Mouse (Mus musculus): Measurements from ENCODE around the gene Adgrv1. TPM values are rescaled to one million over a fixed set of nuclear protein-coding genes. Genes with fewer than 3 reads are reported as not detected.
"Not testable (repeated sequence)": the region's sequence is repeated elsewhere in the genome, so short reads cannot be mapped to it uniquely, and the experiment has no call there.

Gene Adgrv1
- polyA plus RNA-seq, 1 experiment from 2014 or later = 2.8 TPM

DNA sequence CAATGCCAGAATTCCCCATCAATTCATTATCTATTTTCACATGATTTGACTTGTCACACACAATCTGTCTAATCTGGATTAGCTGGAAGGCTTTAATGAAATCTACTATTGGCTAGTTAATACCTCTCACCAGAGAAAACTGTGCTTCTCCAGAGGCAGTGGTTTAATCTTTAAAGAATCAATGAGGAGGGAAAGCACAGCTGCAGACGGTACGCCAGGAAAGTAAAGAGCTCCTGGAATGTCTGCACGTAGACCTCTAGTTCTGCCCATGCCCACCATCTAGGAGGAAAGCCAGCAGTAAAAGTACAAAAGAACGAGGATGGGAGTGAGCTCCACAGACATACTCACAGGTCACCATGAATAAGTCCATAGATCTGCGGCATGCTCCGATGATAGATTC is 362.6 kb downstream of the Adgrv1 start:
- Histone ChIP-seq H3K27ac (no peak overlapping the region), H3K36me3 (no peaks in the 10 kb centered on the region), H3K9ac (no peak overlapping the region), H3K9me3 (no peaks in the 10 kb centered on the region), H3K4me3 (no peak overlapping the region), H3K4me1 (no peaks in the 10 kb centered on the region), H3K27me3 (no peaks in the 10 kb centered on the region), H3K4me2 (no peak overlapping the region)
- 83% methylated on average over 6 of the region's 6 CpGs for WGBS
- no peak for ATAC-seq (ENCODE audit: insufficient number of reproducible peaks, insufficient read depth, low FRiP score, low TSS enrichment, low read depth)

DNA sequence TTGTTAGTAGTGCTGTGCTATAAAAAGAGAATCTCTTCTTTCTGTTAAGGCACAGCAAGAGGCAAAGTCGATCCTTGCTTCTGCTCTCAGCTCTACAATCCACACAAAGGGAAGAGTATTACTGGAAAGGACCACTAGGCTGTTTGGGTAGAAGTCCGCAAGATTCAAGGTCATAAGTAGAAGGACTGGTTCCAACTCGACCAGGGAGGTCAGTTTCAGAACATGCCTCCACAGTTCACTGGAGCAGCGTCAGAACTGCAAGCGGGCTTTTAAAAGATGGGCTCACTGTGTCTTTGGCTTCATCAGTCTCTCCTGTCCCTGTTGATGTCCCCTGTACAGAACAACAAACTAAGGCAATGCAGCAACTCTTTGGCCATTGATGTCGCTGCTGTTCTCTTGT is 363.9 kb downstream of the Adgrv1 start:
- no peak for ATAC-seq (ENCODE audit: insufficient number of reproducible peaks, insufficient read depth, low FRiP score, low TSS enrichment, low read depth)
- WGBS = 83% methylated on average over 6 of the region's 6 CpGs
- Histone ChIP-seq H3K9ac (no peak overlapping the region), H3K36me3 (no peaks in the 10 kb centered on the region), H3K9me3 (no peaks in the 10 kb centered on the region), H3K27ac (no peak overlapping the region), H3K4me3 (no peak overlapping the region), H3K4me2 (no peak overlapping the region), H3K27me3 (no peaks in the 10 kb centered on the region), H3K4me1 (no peaks in the 10 kb centered on the region)

DNA sequence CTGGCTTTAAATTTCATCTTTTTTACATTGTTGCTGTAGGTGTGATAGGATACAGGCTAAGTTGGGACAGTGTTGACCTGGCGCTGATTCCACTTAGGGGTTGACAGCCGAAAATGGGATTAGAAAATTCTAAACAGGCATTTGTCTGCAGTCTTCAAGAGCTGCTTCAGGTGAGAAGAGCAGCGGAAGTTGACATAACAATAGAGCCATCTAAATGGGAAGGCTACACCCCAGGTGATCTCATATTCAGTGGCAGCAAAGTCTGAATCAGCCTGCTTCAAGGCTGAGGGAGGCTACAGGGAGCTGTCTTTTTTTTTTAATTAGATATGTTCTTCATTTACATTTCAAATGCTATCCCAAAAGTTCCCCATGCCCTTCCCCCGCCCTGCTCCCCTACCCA is 365.5 kb downstream of the Adgrv1 start:
- 71% methylated on average over 4 of the region's 4 CpGs for WGBS
- not testable (repeated sequence) for H3K4me2 ChIP-seq; H3K27ac ChIP-seq; H3K36me3 ChIP-seq; H3K4me3 ChIP-seq; H3K27me3 ChIP-seq; H3K9me3 ChIP-seq; H3K9ac ChIP-seq; H3K4me1 ChIP-seq; ATAC-seq (ENCODE audit: insufficient number of reproducible peaks, insufficient read depth, low FRiP score, low TSS enrichment, low read depth)

DNA sequence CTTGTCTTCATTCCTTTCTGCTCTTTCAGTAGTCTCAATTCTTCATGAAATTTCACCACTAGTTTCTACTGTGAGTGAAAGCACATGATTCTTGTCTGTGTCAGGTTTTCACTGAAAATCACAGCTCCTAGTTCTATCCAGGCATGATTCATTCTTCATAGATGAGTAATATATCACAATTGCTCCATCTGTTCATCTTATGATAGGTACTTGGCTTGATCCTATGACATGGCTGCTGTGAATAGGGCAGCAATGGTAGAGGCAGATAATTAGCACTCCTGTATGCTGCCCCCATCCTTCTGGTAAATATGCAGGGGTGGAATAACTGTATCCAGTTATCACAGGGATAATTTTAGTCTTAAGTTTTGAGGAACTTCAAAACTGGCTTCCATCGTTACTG is 368.5 kb downstream of the Adgrv1 start:
- Histone ChIP-seq H3K9me3 (no peaks in the 10 kb centered on the region), H3K4me2 (no peak overlapping the region), H3K36me3 (no peaks in the 10 kb centered on the region), H3K9ac (no peak overlapping the region), H3K27me3 (no peaks in the 10 kb centered on the region), H3K4me3 (no peak overlapping the region), H3K27ac (no peak overlapping the region), H3K4me1 (no peaks in the 10 kb centered on the region)
- WGBS = 81% methylated on average over 1 of the region's 1 CpGs
- ATAC-seq (ENCODE audit: insufficient number of reproducible peaks, insufficient read depth, low FRiP score, low TSS enrichment, low read depth) = no peak

DNA sequence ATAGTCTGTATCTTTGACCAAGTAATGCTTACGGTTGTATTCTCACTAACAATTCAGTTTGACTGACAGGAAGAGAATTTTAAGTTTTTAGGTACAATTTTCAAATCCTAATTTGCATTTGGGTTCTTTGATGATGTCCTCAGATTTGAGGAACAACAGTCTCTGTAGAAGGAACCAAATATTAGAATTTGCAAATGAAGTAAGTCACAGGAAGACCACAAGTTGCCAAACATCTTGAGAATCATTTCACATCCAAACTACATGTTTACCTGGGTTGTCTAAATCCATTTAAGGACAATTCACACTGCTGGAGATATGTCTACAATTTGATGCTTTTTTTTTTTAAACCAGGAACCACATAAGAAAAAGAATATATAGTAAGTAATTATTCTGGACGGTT is 391.8 kb downstream of the Adgrv1 start:
- no peaks in the 10 kb centered on the region for H3K4me1 ChIP-seq
- no peaks in the 10 kb centered on the region for H3K9me3 ChIP-seq
- no peak overlapping the region for H3K4me3 ChIP-seq
- no peaks in the 10 kb centered on the region for H3K27me3 ChIP-seq
- no peak overlapping the region for H3K27ac ChIP-seq
- H3K9ac ChIP-seq = no peak overlapping the region
- H3K36me3 ChIP-seq = no peaks in the 10 kb centered on the region
- no peak overlapping the region for H3K4me2 ChIP-seq
- no peak for ATAC-seq (ENCODE audit: insufficient number of reproducible peaks, insufficient read depth, low FRiP score, low TSS enrichment, low read depth)
- WGBS = 88% methylated on average over 2 of the region's 2 CpGs

DNA sequence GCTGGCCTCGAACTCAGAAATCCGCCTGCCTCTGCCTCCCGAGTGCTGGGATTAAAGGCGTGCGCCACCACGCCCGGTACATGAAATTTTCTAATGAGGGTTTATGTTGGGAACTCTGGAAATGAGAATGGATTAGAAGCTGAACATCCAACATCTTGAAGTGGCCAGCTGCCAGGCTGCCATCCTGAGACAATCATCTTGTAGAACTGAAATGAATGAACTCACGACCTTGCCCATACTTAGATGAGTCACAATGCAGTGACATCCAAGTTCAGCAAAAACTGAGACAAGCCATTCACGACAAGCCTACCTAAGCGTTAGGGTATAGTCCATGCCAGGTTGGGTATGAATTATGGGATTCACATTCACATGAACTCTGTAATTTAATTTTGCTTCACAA is 393.1 kb downstream of the Adgrv1 start:
- H3K4me2 ChIP-seq = no peak overlapping the region
- H3K27me3 ChIP-seq = no peaks in the 10 kb centered on the region
- WGBS = 93% methylated on average over 10 of the region's 10 CpGs
- no peaks in the 10 kb centered on the region for H3K36me3 ChIP-seq
- H3K4me1 ChIP-seq = no peaks in the 10 kb centered on the region
- no peak for ATAC-seq (ENCODE audit: insufficient number of reproducible peaks, insufficient read depth, low FRiP score, low TSS enrichment, low read depth)
- H3K9ac ChIP-seq = no peak overlapping the region
- no peak overlapping the region for H3K4me3 ChIP-seq
- no peaks in the 10 kb centered on the region for H3K9me3 ChIP-seq
- H3K27ac ChIP-seq = no peak overlapping the region

DNA sequence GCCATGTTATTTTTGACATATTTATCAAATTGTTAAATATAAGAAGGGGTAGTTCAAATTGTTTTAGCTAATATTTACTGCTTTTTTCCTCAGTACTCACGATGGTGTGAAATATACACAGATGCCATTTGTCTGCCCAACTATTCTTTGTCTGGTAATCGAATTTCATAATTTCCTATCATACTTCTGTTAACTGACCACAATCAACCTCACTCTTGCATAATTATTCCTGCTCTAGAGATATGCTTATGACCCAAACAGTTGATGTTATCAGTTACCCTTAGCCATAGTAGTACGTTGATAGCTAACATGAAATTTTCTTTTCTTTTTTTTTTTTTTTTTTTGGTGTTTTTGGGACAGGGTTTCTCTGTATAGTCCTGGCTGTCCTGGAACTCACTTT is 393.5 kb downstream of the Adgrv1 start:
- 86% methylated on average over 3 of the region's 3 CpGs for WGBS
- no peak overlapping the region for H3K9ac ChIP-seq
- H3K36me3 ChIP-seq = no peaks in the 10 kb centered on the region
- H3K27me3 ChIP-seq = no peaks in the 10 kb centered on the region
- H3K4me3 ChIP-seq = no peak overlapping the region
- ATAC-seq (ENCODE audit: insufficient number of reproducible peaks, insufficient read depth, low FRiP score, low TSS enrichment, low read depth) = no peak
- H3K4me2 ChIP-seq = no peak overlapping the region
- no peak overlapping the region for H3K27ac ChIP-seq
- no peaks in the 10 kb centered on the region for H3K4me1 ChIP-seq
- no peaks in the 10 kb centered on the region for H3K9me3 ChIP-seq

DNA sequence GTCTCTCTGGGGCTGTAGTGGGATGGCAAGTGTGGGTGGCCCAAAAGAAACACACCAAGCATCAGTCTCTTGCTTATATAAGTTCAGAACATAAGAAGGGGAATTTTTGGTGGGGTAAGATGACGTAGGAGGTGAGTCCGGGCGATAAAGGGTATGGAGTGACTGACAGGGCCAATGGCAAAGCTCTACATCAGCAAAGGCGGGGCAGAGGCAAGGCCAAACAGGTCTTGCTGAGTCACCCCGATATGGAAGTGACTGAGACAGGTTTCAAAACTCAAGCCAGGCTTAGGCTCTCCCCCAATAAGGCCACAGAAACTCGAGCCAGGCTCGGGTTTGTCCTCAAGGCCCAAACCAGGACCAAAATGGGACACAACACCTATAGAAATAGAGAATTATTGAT is 394.1 kb downstream of the Adgrv1 start:
- Histone ChIP-seq H3K27ac (no peak overlapping the region), H3K4me3 (no peak overlapping the region), H3K9ac (no peak overlapping the region), H3K9me3 (no peaks in the 10 kb centered on the region), H3K36me3 (no peaks in the 10 kb centered on the region), H3K4me1 (no peaks in the 10 kb centered on the region), H3K4me2 (no peak overlapping the region), H3K27me3 (no peaks in the 10 kb centered on the region)
- ATAC-seq (ENCODE audit: insufficient number of reproducible peaks, insufficient read depth, low FRiP score, low TSS enrichment, low read depth) = no peak
- 85% methylated on average over 7 of the region's 7 CpGs for WGBS

DNA sequence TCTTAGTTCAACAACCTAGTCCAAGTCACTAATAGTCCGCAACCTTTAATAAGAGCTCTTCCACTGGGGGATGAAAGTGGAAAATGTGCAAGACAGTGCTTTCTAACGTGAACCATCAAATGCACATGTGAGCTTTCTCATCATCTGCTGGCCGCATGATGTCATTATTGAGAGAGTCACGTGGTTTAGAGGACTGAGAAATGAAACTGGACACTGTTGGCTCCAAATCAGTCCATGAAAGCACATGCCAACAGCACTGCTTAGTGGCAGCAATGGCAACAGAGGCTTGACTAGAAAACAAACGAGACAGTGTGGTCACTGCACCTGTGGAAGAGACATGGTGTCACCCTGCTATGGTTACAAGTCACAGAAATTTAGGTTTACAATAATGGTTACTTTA is 395.0 kb downstream of the Adgrv1 start:
- 77% methylated on average over 5 of the region's 5 CpGs for WGBS
- Histone ChIP-seq H3K9ac (no peak overlapping the region), H3K4me1 (no peaks in the 10 kb centered on the region), H3K36me3 (no peaks in the 10 kb centered on the region), H3K4me3 (no peak overlapping the region), H3K27me3 (no peaks in the 10 kb centered on the region), H3K9me3 (no peaks in the 10 kb centered on the region), H3K27ac (no peak overlapping the region), H3K4me2 (no peak overlapping the region)
- ATAC-seq (ENCODE audit: insufficient number of reproducible peaks, insufficient read depth, low FRiP score, low TSS enrichment, low read depth) = no peak

DNA sequence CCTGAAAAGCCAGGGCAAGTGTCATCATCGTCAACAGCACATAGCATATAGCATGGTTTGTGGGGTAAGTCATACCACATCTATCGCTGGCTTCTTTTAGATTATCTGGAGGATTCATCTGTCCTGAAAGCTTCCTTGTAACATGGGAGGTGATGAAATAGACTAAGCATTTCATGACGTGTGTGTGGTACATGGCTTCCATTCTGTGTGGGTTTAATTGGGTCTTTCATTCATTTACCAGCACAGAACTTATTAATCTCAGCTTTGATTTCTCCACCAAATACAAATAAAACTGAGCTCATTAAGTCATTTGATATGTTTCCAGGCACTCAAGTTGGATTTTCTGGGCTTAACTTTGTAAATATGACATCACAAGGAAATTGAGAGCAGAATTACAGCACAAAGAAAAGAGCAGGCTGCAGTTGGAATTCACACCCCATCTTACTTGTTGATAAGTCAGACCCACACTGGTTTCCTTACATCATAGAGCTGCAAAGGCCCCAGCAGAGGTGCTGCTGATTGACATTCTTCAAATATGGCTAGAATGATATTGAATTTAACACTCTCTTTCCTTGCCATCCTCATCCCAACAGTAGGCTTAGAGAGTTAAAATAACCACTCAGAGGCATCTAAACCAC is 396.1 kb downstream of the Adgrv1 start:
- Histone ChIP-seq H3K4me2 (no peak overlapping the region), H3K27me3 (no peaks in the 10 kb centered on the region), H3K27ac (no peak overlapping the region), H3K9me3 (no peaks in the 10 kb centered on the region), H3K36me3 (no peaks in the 10 kb centered on the region), H3K9ac (no peak overlapping the region), H3K4me1 (no peaks in the 10 kb centered on the region), H3K4me3 (no peak overlapping the region)
- WGBS = 60% methylated on average over 3 of the region's 3 CpGs
- no peak for ATAC-seq (ENCODE audit: insufficient number of reproducible peaks, insufficient read depth, low FRiP score, low TSS enrichment, low read depth)

DNA sequence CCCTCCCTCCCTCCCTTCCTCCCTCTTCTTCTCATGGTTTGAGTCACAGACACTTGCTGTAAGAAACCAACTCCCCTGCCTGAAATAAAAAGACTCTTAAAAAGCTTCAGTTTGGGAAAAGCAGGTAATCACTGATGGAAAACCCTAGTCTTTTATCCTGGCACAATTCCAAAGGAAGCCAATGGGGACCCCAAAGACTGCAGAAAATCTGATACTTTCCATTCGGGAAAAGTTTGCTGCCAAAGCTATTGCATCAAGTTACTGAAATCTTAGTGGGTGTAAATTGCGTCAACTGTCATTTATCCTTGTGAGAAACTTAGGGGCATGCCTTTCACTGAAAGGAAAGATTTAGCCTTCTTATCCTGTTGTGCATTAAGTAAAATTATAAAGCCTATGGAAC is 398.9 kb downstream of the Adgrv1 start:
- 35% methylated on average over 2 of the region's 2 CpGs for WGBS
- no peak for ATAC-seq (ENCODE audit: insufficient number of reproducible peaks, insufficient read depth, low FRiP score, low TSS enrichment, low read depth)
- no peak overlapping the region for H3K4me3 ChIP-seq
- H3K9ac ChIP-seq = no peak overlapping the region
- H3K27ac ChIP-seq = no peak overlapping the region
- no peaks in the 10 kb centered on the region for H3K9me3 ChIP-seq
- no peaks in the 10 kb centered on the region for H3K4me1 ChIP-seq
- no peak overlapping the region for H3K4me2 ChIP-seq
- H3K27me3 ChIP-seq = no peaks in the 10 kb centered on the region
- H3K36me3 ChIP-seq = no peaks in the 10 kb centered on the region

DNA sequence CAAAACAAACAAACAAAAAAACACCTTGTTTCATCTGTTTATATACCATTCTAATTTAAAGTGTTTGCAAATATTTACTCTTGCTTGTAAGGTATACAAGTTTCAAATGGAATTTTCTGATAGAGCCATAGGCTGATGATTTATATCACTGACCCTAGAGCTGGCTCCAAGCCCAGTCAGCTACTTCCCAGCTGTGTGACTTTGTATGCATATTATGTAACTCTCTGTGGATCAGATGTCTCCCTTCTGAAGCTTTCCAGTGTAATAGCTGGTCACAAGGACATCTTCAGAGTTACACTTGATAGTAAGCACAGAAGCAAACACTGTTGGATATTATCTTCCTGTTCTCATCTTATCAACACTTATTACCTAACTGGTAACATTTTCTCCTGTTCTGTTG is 400.1 kb downstream of the Adgrv1 start:
- Histone ChIP-seq H3K27me3 (no peaks in the 10 kb centered on the region), H3K27ac (no peak overlapping the region), H3K9me3 (no peaks in the 10 kb centered on the region), H3K4me3 (no peak overlapping the region), H3K36me3 (no peaks in the 10 kb centered on the region), H3K9ac (no peak overlapping the region), H3K4me2 (no peak overlapping the region), H3K4me1 (no peaks in the 10 kb centered on the region)
- ATAC-seq (ENCODE audit: insufficient number of reproducible peaks, insufficient read depth, low FRiP score, low TSS enrichment, low read depth) = no peak

DNA sequence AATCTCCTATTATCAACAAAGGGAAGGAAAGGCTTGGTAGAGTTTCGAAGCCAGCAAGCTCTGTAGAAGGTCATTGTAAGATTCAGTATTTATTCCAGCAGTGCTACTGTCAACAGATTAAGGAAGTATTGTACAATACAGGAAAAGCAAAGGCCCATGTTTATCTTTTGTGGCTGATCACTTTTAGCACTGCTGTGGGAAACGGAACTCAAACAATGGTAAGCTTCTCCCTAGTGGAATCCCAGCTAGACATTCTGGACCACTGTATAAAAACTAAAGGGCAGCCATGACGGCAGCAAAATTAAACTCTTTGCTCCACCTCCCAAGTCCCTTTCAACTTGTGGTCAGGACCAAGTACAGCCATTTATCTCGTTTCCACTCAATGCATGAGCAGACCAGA is 402.8 kb downstream of the Adgrv1 start:
- no peak for ATAC-seq (ENCODE audit: insufficient number of reproducible peaks, insufficient read depth, low FRiP score, low TSS enrichment, low read depth)
- no peaks in the 10 kb centered on the region for H3K9me3 ChIP-seq
- 76% methylated on average over 4 of the region's 4 CpGs for WGBS
- H3K4me3 ChIP-seq = no peak overlapping the region
- H3K27me3 ChIP-seq = no peaks in the 10 kb centered on the region
- no peak overlapping the region for H3K4me2 ChIP-seq
- no peak overlapping the region for H3K27ac ChIP-seq
- H3K4me1 ChIP-seq = no peaks in the 10 kb centered on the region
- H3K9ac ChIP-seq = no peak overlapping the region
- no peaks in the 10 kb centered on the region for H3K36me3 ChIP-seq
